Mouse (Mus musculus) ES-E14 (cell line): ENCODE data around the gene Klri2. TPM values are rescaled to one million over a fixed set of nuclear protein-coding genes. Genes with fewer than 3 reads are reported as not detected.
"Not testable (repeated sequence)": the region's sequence is repeated elsewhere in the genome, so short reads cannot be mapped to it uniquely, and the experiment has no call there.

Experiments
- DNase-seq: peaks from one replicate; pipeline ENCODE4 v3.0.0-alpha.2; 2013; ENCODE audit warnings: low read depth, low spot score
- H3K27ac ChIP-seq: 2 replicates; pipeline ENCODE4 v1.5.1; 2012; ENCODE audit warnings: low read depth, mild to moderate bottlenecking, low read length, moderate library complexity, mixed read lengths; ENCODE audit not compliant: poor library complexity, insufficient read depth, severe bottlenecking
- H3K36me3 ChIP-seq: 2 replicates; pipeline ENCODE4 v1.6.1; 2012; ENCODE audit warnings: mild to moderate bottlenecking, low read length, moderate library complexity, mixed read lengths; ENCODE audit not compliant: control insufficient read depth, poor library complexity, insufficient read depth, severe bottlenecking
- H3K4me1 ChIP-seq, 2 experiments: fragments of 150-350 bp in 1 of 2; sonication (generic) in 1 of 2; 2 replicates each; pipeline ENCODE4 v1.6.1; 2012; ENCODE audit warnings: low read length in 2 of 2, mild to moderate bottlenecking in 1 of 2, mixed read lengths in 1 of 2; ENCODE audit not compliant: control insufficient read depth in 2 of 2, insufficient read depth in 2 of 2, poor library complexity in 1 of 2
- H3K4me3 ChIP-seq, 2 experiments: fragments of 150-350 bp in 1 of 2; sonication (generic) in 1 of 2; 2 replicates each; pipeline ENCODE4 v1.5.1; 2012; ENCODE audit warnings: low read length in 2 of 2, low read depth in 1 of 2, mild to moderate bottlenecking in 1 of 2, mixed read lengths in 1 of 2; ENCODE audit not compliant: insufficient read depth in 1 of 2, poor library complexity in 1 of 2, severe bottlenecking in 1 of 2
- H3K9ac ChIP-seq: 2 replicates; pipeline ENCODE4 v1.6.1; 2012; ENCODE audit warnings: low read depth, mild to moderate bottlenecking, low read length, mixed read lengths; ENCODE audit not compliant: poor library complexity, insufficient read depth, severe bottlenecking
- H3K9me3 ChIP-seq: fragments of 150-350 bp; sonication (generic); 2 replicates; pipeline ENCODE4 v1.6.1; 2012; ENCODE audit warnings: low read depth, mild to moderate bottlenecking, low read length; ENCODE audit not compliant: control insufficient read depth, insufficient read depth
- CHD2 ChIP-seq: IDR thresholded peaks from 2 replicates; pipeline ENCODE4 v1.6.1; 2014; ENCODE audit warnings: mild to moderate bottlenecking, low read depth, low read length, inconsistent platforms
- HCFC1 ChIP-seq: IDR thresholded peaks from 2 replicates; pipeline ENCODE4 v1.6.1; 2012; ENCODE audit warnings: low read length, inconsistent platforms, borderline replicate concordance; ENCODE audit not compliant: insufficient read depth
- MAFK ChIP-seq: IDR thresholded peaks from 2 replicates; pipeline ENCODE4 v1.6.1; 2014; ENCODE audit warnings: mild to moderate bottlenecking, low read depth, low read length, inconsistent platforms; ENCODE audit not compliant: insufficient read depth
- ZC3H11A ChIP-seq: IDR thresholded peaks from 2 replicates; pipeline ENCODE4 v1.6.1; 2012; ENCODE audit warnings: low read depth, mild to moderate bottlenecking, inconsistent platforms, low read length, borderline replicate concordance
- ZNF384 ChIP-seq: IDR thresholded peaks from 2 replicates; pipeline ENCODE4 v1.6.1; 2012; ENCODE audit warnings: low read depth, low read length, inconsistent platforms
- in situ Hi-C, 2 experiments: fragments of 600-800 bp; cut with MboI; formaldehyde crosslinking; loops; one replicate each; pipeline ENCODE4 v1.15.1; 2025; ENCODE audit warnings: low sequenced_read_pairs in 2 of 2, inconsistent platforms in 1 of 2; ENCODE audit not compliant: unreplicated experiment in 2 of 2
- total RNA-seq: library from RNA; depleted of rRNA; stranded (reverse); fragments of 300-350 nt; gene quantifications from 2 replicates; pipeline ENCODE4 v1.2.3, GENCODE M21; 2012; rRNA removed

The Klri2 gene
- total RNA-seq = not detected in 2 replicates

- Histone ChIP-seq H3K36me3 (no peaks in the 10 kb centered on the region), H3K27ac (no peak within 1 kb of the TSS), H3K9ac (no peak within 1 kb of the TSS), H3K9me3 (no peaks in the 10 kb centered on the region), H3K4me1 (no peaks in the 10 kb centered on the region), H3K4me3 (no peak within 1 kb of the TSS)
- TF ChIP-seq ZNF384 (no peak), ZC3H11A (no peak), HCFC1 (no peak), MAFK (no peak), CHD2 (no peak)
- DNase-seq = no peak
- in situ Hi-C loops = no loop called here
Measured at GRCm38 (mm10) chr6:129740069-129740721, at the start of gene Klri2. TSS of gene Klri2 (minus strand) at chr6:129740484.

GRCm38 (mm10) chr6:129784170-129784569, 43.9 kb upstream of the Klri2 start, which contains the start of gene Gm156:
TSS of gene Gm156 (minus strand) at chr6:129784270.
- H3K4me3 ChIP-seq, H3K9ac ChIP-seq, in situ Hi-C loops, DNase-seq, H3K9me3 ChIP-seq, H3K4me1 ChIP-seq, H3K27ac ChIP-seq, H3K36me3 ChIP-seq: not testable (repeated sequence)

GRCm38 (mm10) chr6:129747654-129748032, 7.4 kb upstream of the Klri2 start:
- TF ChIP-seq MAFK = no peak
- no peak for TF ChIP-seq HCFC1
- no peak for TF ChIP-seq ZC3H11A
- no peak for TF ChIP-seq ZNF384
- Histone ChIP-seq H3K27ac (no peak overlapping the region), H3K9ac (no peak overlapping the region), H3K36me3 (no peaks in the 10 kb centered on the region), H3K9me3 (no peaks in the 10 kb centered on the region), H3K4me1 (no peaks in the 10 kb centered on the region), H3K4me3 (no peak overlapping the region)
- in situ Hi-C loops = no loop called here
- DNase-seq = no peak

- Histone ChIP-seq H3K36me3 (no peaks in the 10 kb centered on the region), H3K4me1 (no peaks in the 10 kb centered on the region), H3K27ac (no peak overlapping the region), H3K9me3 (no peaks in the 10 kb centered on the region), H3K4me3 (no peak overlapping the region), H3K9ac (no peak overlapping the region)
- DNase-seq = no peak
- TF ChIP-seq MAFK = no peak
- TF ChIP-seq ZC3H11A = no peak
- no peak for TF ChIP-seq ZNF384
- TF ChIP-seq HCFC1 = no peak
- TF ChIP-seq CHD2 = no peak
- in situ Hi-C loops = no loop called here
Measured at GRCm38 (mm10) chr6:129747016-129747653, 6.9 kb upstream of the Klri2 start.

- H3K36me3 ChIP-seq = no peaks in the 10 kb centered on the region
- DNase-seq = no peak
- in situ Hi-C loops = no loop called here
Measured at GRCm38 (mm10) chr6:129746151-129746550, 5.9 kb upstream of the Klri2 start.

More at GRCm38 (mm10) chr6:129746151-129746550, 5.9 kb upstream of the Klri2 start:
- TF ChIP-seq HCFC1 (no peak), CHD2 (no peak), ZC3H11A (no peak)
- Histone ChIP-seq H3K4me1 (no peaks in the 10 kb centered on the region), H3K27ac (no peak overlapping the region), H3K9ac (no peak overlapping the region), H3K4me3 (no peak overlapping the region), H3K9me3 (no peaks in the 10 kb centered on the region)
